Mouse (Mus musculus) myocyte (in vitro differentiated cells): ENCODE measurements around the gene Lpcat3.

Experiments used
- CEBPB ChIP-seq: IDR thresholded peaks from 2 replicates; pipeline ENCODE4 v1.6.1; 2011; ENCODE audit warnings: mild to moderate bottlenecking, moderate library complexity; ENCODE audit not compliant: poor library complexity, insufficient read depth, severe bottlenecking
- E2F4 ChIP-seq: IDR thresholded peaks from one replicate; pipeline ENCODE4 v1.6.1; 2011; ENCODE audit warnings: mild to moderate bottlenecking, control low read depth, moderate library complexity; ENCODE audit not compliant: insufficient read depth
- MAX ChIP-seq: IDR thresholded peaks from one replicate; pipeline ENCODE4 v1.6.1; 2011; ENCODE audit warnings: low read depth, mild to moderate bottlenecking, control low read depth
- MYOD1 ChIP-seq, 3 experiments: IDR thresholded peaks; one replicate each; pipeline ENCODE4 v1.6.1; 2011; ENCODE audit warnings: control low read depth in 2 of 3, low read depth in 2 of 3, mild to moderate bottlenecking in 2 of 3, moderate library complexity in 1 of 3; ENCODE audit not compliant: insufficient read length in 2 of 3, control insufficient read depth in 1 of 3
- POLR2A ChIP-seq: IDR thresholded peaks from one replicate; pipeline ENCODE4 v1.6.1; 2011; ENCODE audit warnings: low read depth, mild to moderate bottlenecking, control low read depth, moderate library complexity; ENCODE audit not compliant: insufficient read length
- POLR2AphosphoS2 ChIP-seq: IDR thresholded peaks from one replicate; pipeline ENCODE4 v1.6.1; 2011; ENCODE audit warnings: low read depth, control low read depth; ENCODE audit not compliant: insufficient read length
- SRF ChIP-seq: IDR thresholded peaks from one replicate; pipeline ENCODE4 v1.6.1; 2011; ENCODE audit warnings: low read depth; ENCODE audit not compliant: control insufficient read depth, insufficient read length
- TCF12 ChIP-seq: IDR thresholded peaks from one replicate; pipeline ENCODE4 v1.6.1; 2011; ENCODE audit warnings: mild to moderate bottlenecking, control low read depth; ENCODE audit not compliant: poor library complexity, insufficient read depth, severe bottlenecking
- USF1 ChIP-seq: IDR thresholded peaks from one replicate; pipeline ENCODE4 v1.6.1; 2011; ENCODE audit warnings: low read depth, mild to moderate bottlenecking, control low read depth, moderate library complexity

DNA sequence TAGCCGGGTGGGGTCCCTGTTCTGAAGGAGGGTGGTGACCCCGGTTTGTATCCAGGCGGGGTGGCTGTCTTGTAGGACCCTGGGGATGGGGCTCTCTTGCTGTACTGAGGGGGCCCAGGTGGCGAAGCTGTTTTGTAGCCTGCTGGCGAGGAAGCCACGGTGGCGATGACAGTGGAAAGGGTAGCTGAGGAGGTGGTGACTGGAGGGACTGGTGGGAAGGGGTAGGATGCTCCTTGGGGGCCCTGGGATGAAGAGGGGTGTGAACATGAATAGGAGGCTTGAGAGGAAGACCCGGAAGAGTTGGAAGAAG is 83.4 kb downstream of the Lpcat3 start:
- TF ChIP-seq POLR2A (no peak), POLR2AphosphoS2 (no peak), USF1 (no peak), TCF12 (no peak), MYOD1 (IDR thresholded peaks at IDR 0.05; ENCODE audit: control insufficient read depth in 1 of 3, insufficient read length in 2 of 3, low read depth in 2 of 3) (no peak), MAX (no peak), CEBPB (no peak), E2F4 (no peak), SRF (no peak)
